Mouse (Mus musculus) liver, postnatal 0 days (tissue): ENCODE results near the gene Tdrd12.

Experiments used
- CTCF ChIP-seq: sonication (generic); IDR thresholded peaks from 2 replicates; pipeline ENCODE4 v1.5.1; 2016; ENCODE audit warnings: antibody characterized with exemption, low read depth
- EP300 ChIP-seq: IDR thresholded peaks from 2 replicates; pipeline ENCODE4 v1.6.1; 2016; ENCODE audit warnings: antibody characterized with exemption, low read depth, mild to moderate bottlenecking

- TF ChIP-seq CTCF (peak; percentile 37), EP300 (no peak)
Observed at GRCm38 (mm10) chr7:35501995-35502394, 35.5 kb downstream of the Tdrd12 start.
